Mouse (Mus musculus) kidney, adult 11 months (tissue): ENCODE results near the gene Gucy1a1.

Experiments used
- DNase-seq: peaks from one replicate; pipeline ENCODE4 v3.0.0; 2022

The Gucy1a1 gene

GRCm38 (mm10) chr3:82074201-82074851 lies 71.3 kb downstream of the Gucy1a1 start, which contains the start of gene Gucy1b1:
TSS of gene Gucy1b1 (minus strand) at chr3:82074689.
- DNase-seq = peak; percentile 57

GRCm38 (mm10) chr3:82073741-82074181 lies 71.8 kb downstream of the Gucy1a1 start:
- DNase-seq = peak; percentile 19

- DNase-seq = no peak
Observed at GRCm38 (mm10) chr3:82067830-82068229, 77.8 kb downstream of the Gucy1a1 start.

- no peak for DNase-seq
Observed at GRCm38 (mm10) chr3:82061402-82062180, 84.0 kb downstream of the Gucy1a1 start.

GRCm38 (mm10) chr3:82057201-82057600 lies 88.4 kb downstream of the Gucy1a1 start:
- no peak for DNase-seq

GRCm38 (mm10) chr3:82054283-82054974 lies 91.2 kb downstream of the Gucy1a1 start:
- DNase-seq = no peak

GRCm38 (mm10) chr3:82052029-82052428 lies 93.6 kb downstream of the Gucy1a1 start:
- DNase-seq = no peak

GRCm38 (mm10) chr3:82051468-82051867 lies 94.1 kb downstream of the Gucy1a1 start:
- DNase-seq = no peak

- DNase-seq = no peak
Observed at GRCm38 (mm10) chr3:82048681-82049080, 96.9 kb downstream of the Gucy1a1 start.

GRCm38 (mm10) chr3:82048078-82048477 lies 97.5 kb downstream of the Gucy1a1 start:
- no peak for DNase-seq

- DNase-seq = no peak
Observed at GRCm38 (mm10) chr3:82047100-82047753, 98.4 kb downstream of the Gucy1a1 start.

GRCm38 (mm10) chr3:82046087-82046486 lies 99.5 kb downstream of the Gucy1a1 start:
- no peak for DNase-seq

GRCm38 (mm10) chr3:82044902-82045301 lies 100.7 kb downstream of the Gucy1a1 start:
- DNase-seq = no peak

GRCm38 (mm10) chr3:82043676-82044075 lies 101.9 kb downstream of the Gucy1a1 start:
- no peak for DNase-seq
